Mouse (Mus musculus) kidney, postnatal 36 days (tissue): Measurements from ENCODE around the gene Thoc6.

ENCODE experiments used
- DNase-seq, 2 experiments: peaks; one replicate each; pipeline ENCODE4 v3.0.0; 2021 to 2022; ENCODE audit warnings: mixed read lengths in 2 of 2

The Thoc6 gene

DNA sequence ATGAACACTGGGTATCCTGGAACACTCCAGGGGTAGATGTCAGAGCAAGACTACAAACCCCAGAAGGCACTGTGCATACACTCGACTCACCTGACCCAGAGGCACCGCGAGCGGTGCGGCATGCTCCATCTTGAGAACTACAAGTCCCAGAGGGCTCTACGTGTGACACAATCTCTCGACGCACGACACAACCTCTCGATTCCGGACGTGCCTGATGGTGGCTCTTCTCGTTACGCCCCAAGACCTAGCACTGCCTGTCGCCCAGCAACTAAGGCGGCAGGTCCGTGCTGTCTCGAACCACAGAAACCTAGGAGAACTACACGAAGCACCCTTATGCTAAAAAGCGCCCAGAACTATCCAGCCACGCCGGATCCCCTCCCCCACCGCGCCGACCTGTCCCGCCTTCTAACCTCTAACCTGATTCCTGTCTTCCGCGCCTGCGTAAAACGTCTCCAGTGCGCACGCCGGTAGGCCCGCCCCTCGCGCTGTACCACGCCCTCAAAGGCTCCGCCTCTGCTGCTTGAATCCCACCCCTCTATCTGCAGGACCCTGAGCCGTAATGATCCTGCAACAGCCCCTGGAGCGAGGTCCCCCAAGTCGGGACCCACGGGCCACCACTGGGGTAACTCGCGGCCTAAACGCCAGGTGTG lies at the start of gene Thoc6, which contains the start of gene Hcfc1r1:
Gene Thoc6 (minus strand): TSS at position 459 of the 650 bp plus-strand sequence.
Gene Hcfc1r1 (plus strand): TSS at position 173 of the 650 bp plus-strand sequence.
- DNase-seq = peak; percentile 94 to 97

- DNase-seq = no peak
Observed at GRCm38 (mm10) chr17:23722376-23723125, 48.9 kb upstream of the Thoc6 start, which contains the start of gene 1520401A03Rik. Gene 1520401A03Rik, minus strand, starts transcription at chr17:23722783.

DNA sequence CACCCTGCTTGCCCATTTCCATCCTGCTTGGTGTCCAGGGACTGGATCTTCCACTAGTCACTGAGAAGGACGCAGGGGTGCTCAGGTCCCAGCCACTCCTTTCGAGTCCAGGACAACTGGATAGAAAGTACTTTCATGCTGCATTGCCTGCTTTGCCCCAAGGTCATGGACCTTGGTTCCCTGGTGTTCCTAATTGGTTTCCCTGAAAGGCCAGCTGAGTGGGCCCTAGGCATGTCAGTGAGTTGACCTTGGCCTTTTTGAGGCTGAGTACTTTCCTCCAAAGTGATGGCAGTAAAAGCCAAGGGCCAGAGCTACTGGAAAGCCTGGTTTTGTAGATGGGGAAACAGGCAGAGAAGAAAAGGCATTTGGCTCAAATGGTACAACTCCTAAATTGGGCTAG lies 48.2 kb upstream of the Thoc6 start:
- no peak for DNase-seq

DNA sequence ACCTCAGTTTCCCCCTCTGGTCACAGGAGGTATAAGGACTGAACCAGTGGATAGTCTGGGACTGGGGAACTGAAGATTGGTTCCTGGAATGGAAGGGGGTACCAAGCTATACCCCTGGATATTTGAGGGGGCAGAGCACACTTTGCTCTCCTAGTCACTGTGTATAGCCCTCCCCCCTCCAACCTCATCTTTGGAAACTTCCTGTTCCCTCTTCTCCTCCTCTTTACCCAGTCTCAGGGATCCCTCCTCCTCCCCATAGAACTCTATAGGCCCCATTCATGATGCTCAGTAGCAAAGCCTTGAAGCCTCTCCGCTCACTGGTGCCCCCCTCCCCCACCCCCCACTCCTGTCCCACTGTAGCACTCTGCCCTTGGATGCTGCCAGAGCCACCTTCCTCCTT lies 45.8 kb upstream of the Thoc6 start:
- DNase-seq = no peak

GRCm38 (mm10) chr17:23717003-23717402 lies 43.3 kb upstream of the Thoc6 start:
- DNase-seq = no peak

DNA sequence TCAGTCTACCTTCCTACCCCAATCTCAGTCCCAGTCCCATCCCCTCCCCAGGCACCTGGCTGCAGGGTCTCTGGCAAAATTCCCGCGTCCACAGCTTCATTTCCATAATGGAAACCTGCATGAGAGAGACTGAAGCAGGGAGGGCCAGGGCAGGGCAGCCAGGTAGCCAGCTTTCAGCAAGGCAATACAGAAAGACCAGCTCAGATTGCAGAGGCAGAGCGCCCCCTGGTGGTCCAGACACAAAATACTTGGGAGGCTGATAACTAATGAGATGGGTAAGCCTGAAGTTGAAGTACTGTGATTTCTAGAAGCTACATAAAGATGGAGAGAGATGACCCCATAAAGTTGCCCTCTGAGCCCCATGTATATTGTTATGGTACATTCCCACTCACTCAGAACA lies 32.5 kb upstream of the Thoc6 start:
- peak; percentile 69 to 90 for DNase-seq

DNA sequence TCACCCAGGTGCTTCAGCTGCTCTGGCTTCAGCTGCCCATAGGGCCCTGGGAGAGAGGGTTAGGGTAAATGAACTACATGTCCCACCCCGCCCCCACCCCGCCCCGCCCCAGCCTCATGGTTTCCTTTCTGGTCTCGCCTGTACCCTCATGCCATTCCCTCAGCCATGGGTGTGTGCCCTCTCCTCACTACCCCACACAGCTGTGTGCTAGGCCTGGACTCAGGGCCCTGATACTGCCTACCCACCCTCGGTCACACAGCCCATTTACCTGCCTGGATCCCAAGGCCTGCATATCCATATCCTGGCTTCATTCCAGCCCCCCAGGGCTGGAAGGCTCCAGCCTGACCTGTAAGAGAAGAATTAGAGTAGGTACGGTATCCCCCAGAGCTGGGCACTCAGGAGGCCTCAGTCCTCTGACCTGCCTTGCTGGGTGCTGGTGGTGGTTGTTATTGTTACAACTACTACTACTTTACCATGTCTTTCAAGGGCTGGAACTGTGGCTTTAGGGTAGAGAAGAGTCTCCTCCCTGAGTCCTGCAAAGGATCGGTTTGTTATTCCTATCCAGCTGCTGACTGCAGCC lies 31.9 kb upstream of the Thoc6 start:
- DNase-seq = no peak

- DNase-seq = no peak
Observed at GRCm38 (mm10) chr17:23704741-23705140, 31.1 kb upstream of the Thoc6 start.

DNA sequence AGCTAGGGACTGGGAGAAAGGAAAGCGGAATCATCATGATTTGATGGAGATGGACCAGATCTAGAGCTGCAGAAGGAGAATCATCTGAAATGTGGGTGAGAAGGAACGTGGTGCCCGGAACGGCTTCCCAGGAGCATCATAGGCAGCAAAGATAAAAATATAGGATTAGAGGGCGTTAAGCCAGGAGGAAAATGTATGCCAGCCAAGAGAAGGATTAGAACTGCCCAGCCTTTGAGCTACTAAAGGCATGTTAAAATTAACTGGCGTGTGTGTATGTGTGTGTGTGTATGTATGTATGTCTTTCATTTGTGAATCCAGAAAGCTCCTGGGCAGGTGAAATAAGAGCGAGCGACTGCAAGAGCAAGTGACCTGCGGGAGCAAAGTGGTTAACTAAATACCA lies 29.6 kb upstream of the Thoc6 start:
- DNase-seq = no peak

- DNase-seq = peak; percentile 96 to 97
Observed at GRCm38 (mm10) chr17:23700079-23700478, 26.4 kb upstream of the Thoc6 start.

DNA sequence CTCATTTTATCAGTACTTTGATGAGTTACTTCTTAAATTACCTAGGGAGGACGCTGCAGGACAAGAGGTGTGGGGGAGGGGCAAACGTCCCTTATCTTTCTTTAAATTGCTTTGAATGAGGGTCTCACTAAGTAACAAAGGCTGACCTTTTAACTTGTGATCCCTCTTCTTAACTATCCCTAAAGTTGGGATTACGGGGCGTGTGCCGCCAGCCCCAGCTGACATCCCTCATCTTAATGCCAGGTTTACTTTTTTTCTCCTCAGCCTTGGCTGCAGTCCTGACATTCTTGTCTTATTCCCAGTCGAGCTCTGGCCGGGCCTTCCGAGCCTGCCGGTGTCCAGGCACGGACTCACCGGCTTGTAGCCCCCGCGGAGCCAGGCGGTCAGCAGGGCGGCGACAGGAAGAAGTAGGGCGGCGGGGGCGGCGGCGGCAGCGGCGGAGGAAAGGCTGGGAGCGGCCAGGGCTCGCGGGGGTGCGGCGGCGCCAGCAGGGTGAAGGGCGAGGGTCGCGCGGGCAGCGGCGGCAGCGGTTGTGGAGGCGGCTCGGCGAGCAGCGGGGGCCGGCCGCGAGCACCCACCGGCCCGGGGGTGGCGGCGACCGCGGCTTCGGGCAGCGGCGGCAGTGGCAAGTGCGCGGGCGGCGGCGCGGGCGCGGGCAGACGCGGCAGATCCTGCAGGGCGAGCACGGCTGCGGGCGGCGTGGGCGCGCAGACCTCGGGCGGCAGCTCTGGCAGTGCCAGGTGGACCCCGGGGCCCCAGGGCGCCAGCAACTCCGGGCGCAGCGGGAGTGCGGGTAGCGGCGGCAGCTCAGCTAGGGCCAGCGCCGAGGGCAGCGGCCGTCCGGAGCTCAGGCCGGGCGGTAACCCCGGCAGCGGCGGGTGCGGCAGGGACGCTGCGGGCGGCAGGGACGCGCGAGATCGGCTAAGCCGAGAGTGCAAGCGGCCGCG lies 25.7 kb upstream of the Thoc6 start:
- peak; percentile 49 to 72 for DNase-seq

GRCm38 (mm10) chr17:23695801-23696200 lies 22.1 kb upstream of the Thoc6 start:
- DNase-seq = no peak

DNA sequence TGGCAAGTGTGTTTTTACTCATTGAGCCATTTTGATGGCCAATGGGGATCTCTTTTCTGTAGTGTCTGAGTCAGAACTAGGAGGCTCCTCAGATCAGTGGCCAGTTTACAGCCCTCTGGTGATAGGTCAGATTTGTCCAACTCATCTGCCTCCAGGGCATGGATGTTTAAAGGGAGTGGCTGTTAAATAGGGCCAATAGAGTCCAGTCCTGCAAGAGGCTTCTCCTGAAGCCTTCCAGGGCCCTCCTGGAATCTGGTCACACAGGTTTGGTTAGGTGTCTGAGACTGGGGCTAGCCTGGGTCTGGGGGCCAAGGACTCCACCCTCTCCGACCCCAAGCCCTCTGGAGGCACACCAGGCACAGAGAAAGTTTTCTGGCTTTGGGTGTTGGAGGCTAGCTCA lies 20.8 kb upstream of the Thoc6 start:
- DNase-seq = no peak

- DNase-seq = peak in 1 of 2 experiments; percentile 36
Observed at GRCm38 (mm10) chr17:23683856-23684672, 10.4 kb upstream of the Thoc6 start, which contains the start of gene Cldn9. Gene Cldn9, minus strand, starts transcription at chr17:23684026.

- DNase-seq = peak in 1 of 2 experiments; percentile 34
Observed at GRCm38 (mm10) chr17:23683226-23683625, 9.5 kb upstream of the Thoc6 start.

DNA sequence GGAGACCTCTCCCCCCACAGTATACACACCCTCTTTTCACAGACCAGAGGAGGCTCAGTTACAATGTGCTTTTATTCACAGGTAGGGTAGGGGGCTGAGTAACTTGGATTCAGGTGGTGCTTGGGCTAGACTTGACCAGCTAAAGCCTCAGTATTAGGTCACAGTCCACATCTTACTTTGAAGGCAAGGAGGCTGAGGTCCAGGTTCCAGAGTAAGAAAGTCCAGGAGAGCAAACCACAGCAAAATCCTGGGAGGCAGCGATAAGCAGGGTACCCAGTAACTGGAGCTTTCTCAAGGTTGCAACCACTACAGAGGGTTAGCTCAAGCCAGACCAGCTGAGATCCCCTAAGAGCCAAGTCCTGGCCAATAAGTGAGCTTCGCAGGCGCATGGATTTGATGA lies 8.8 kb upstream of the Thoc6 start:
- no peak for DNase-seq

- DNase-seq = peak in 1 of 2 experiments; percentile 60
Observed at GRCm38 (mm10) chr17:23682092-23682491, 8.4 kb upstream of the Thoc6 start.

GRCm38 (mm10) chr17:23681086-23681485 lies 7.4 kb upstream of the Thoc6 start:
- DNase-seq = peak in 1 of 2 experiments; percentile 65

DNA sequence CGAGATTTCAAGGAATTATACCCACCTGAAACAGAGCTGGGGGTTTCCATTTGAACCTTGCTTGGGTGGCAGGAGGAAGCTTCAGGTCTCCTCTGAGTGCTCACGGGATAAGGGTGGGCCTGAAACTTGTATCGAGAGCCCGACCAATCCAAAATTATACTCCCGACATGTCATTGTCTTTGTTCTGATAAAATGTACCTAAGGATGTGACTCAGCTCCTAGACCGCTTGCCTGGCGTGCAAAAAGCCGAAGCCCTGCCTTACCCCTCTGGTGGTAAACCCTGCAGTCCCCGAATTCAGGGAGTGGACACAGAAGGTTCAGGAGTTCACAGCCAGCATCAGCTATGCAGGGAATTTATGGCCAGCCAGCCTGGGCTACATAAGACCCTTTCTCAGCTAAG lies 6.7 kb upstream of the Thoc6 start:
- DNase-seq = no peak

DNA sequence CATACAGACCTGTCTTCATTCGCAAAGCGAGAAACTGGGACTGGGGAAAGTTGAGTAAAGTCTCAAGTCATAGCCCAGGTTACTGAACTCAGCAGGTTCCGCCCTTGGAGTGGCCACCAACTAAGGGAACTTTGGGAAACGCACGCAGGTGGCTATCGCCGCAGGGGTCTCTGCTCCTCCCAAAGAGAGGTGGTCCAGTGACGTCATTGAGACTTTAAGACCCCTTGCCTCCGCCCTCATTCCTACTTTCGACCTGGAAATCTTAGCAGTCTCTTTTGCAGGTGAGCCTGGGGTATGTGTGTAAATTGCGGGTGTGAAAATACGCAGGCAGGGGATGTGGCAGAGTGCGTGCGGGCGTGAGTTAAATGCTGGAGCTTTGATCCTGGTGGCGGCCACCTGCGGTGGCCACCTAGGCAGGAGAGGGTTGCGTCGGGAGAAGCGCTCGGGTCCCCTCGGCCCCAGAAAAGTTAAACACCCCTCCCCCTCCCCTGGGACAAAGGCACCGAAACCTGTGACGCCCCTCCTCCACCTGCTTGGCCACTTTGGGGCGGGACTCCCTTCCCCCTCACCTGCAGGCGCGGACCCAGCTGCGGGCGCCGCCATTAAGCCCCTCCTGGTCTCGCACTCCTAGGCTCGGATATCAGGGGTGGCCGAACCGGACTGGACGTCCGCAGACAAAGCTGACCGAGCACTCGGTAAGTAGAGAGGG lies 5.6 kb upstream of the Thoc6 start, which contains the start of gene Cldn6:
Gene Cldn6 (plus strand): TSS at position 123 of the 709 bp plus-strand sequence.
- DNase-seq = no peak

DNA sequence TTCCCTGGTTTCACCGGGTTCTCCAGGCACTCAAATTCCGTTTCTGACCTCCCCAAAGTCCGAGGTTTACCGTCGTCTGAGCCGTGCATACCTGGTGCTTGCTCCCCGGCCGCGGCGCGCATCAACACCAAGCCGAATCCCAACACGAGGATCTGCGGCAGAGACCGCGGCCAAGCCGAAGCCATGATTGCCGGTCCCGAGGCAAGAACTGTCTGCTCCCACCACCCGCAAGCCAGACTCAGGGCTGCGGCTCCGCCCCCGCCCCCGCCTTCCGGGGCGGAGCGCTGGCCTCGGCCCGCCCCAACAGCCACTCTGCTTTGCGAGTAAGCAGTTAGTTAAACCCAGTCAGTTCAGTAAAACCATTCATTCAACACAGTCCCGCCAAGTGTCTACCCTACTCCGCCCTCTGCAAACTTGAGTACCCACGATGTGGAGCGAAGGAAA lies 3.6 kb upstream of the Thoc6 start, which contains the start of gene Tnfrsf12a:
Gene Tnfrsf12a (minus strand): TSS at position 233 of the 444 bp plus-strand sequence.
- peak; percentile 89 to 91 for DNase-seq
